Mouse (Mus musculus) liver, postnatal 0 days (tissue): ENCODE results near the gene Foxs1.

Experiments
- CTCF ChIP-seq: sonication (generic); IDR thresholded peaks from 2 replicates; pipeline ENCODE4 v1.5.1; 2016; ENCODE audit warnings: antibody characterized with exemption, low read depth
- EP300 ChIP-seq: IDR thresholded peaks from 2 replicates; pipeline ENCODE4 v1.6.1; 2016; ENCODE audit warnings: antibody characterized with exemption, low read depth, mild to moderate bottlenecking

DNA sequence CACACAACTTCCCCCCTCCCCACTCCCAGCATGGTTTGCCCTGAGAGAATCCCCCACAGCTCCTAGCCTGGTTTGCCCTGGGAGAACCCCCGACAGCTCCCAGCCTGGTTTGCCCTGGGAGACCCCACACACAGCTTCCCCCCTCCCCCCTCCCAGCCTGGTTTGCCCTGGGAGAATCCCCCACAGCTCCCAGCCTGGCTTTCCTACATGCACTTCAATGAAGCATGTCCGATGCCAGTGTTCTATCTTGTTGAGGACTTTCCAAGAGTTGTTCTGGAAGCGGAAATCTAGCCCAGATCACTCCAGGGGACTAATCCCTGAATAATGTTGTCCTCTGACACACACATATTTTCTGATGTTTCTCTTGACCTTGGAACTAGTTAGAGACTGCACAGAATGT lies 30.4 kb downstream of the Foxs1 start:
- no peak for TF ChIP-seq CTCF
- no peak for TF ChIP-seq EP300
